In genomic region chr11:72234013-72234412, GRCm38 (mm10) we compare ENCODE assay signal across 9 mouse cellular contexts. TPM values are rescaled to one million over a fixed set of nuclear protein-coding genes. Genes with fewer than 3 reads are reported as not detected.
A peak's percentile ranks its signal among the peaks of the same experiment; 100 is the strongest.
DNase-seq lines count a peak whose midpoint lies in the region; ATAC-seq and TF ChIP-seq lines count a peak whose summit lies in the region.
"Had no signal": no experiment of that assay in that cellular context is flagged by ENCODE, and none has a peak within 500 bp of the region (broad histone marks: within the 10 kb centered on the region; RNA-seq: fewer than 3 reads in every experiment).

No protein-coding gene starts in this region.

- no peaks in the 10 kb centered on the region for H3K36me3 ChIP-seq in hindbrain, postnatal 0 days (ENCODE audit: insufficient read depth, low read length)
- H3K36me3 ChIP-seq in hindbrain, embryonic 14.5 days (replicated peaks; ENCODE audit: control insufficient read depth, insufficient read depth), result no peaks in the 10 kb centered on the region
- H3K36me3 ChIP-seq: embryonic facial prominence, embryonic 13.5 days had no signal

- H3K4me3 ChIP-seq in hindbrain, postnatal 0 days (ENCODE audit: low read length), result no peak overlapping the region
- H3K4me3 ChIP-seq in hindbrain, embryonic 14.5 days (replicated peaks; ENCODE audit: low read length), result no peak overlapping the region
- no peak overlapping the region for H3K4me3 ChIP-seq in gastrocnemius, adult 2 months
- H3K4me3 ChIP-seq: embryonic facial prominence, embryonic 13.5 days had no signal

- peak; percentile 70 for DNase-seq in hindbrain, postnatal 0 days (ENCODE audit: low spot score)
- no peak for DNase-seq in hindbrain, embryonic 14.5 days (ENCODE audit: low spot score)
- peak; percentile 66 for DNase-seq in gastrocnemius, adult 2 months
- peak; percentile 52 to 65 for DNase-seq in layer of hippocampus, postnatal 10 days (ENCODE audit: low spot score in 2 of 2)
- peak; percentile 65 for DNase-seq in telencephalon, adult 2 months (ENCODE audit: low read depth, low spot score)
- DNase-seq in spleen, postnatal 14 days (ENCODE audit: low spot score in 2 of 2), result no peak
- no peak for DNase-seq in kidney, adult 9 months
- DNase-seq: lung, embryonic 14.5 days had no signal

- WGBS in hindbrain, postnatal 0 days, result 35% methylated on average over 5 of the region's 5 CpGs
- WGBS in hindbrain, embryonic 14.5 days, result 79% methylated on average over 5 of the region's 5 CpGs

- peak; percentile 89 for ATAC-seq in hindbrain, postnatal 0 days
- ATAC-seq in hindbrain, embryonic 14.5 days (ENCODE audit: low FRiP score), result no peak

- no peak overlapping the region for H3K4me2 ChIP-seq in hindbrain, postnatal 0 days (ENCODE audit: low read depth, low read length)
- no peak overlapping the region for H3K4me2 ChIP-seq in hindbrain, embryonic 14.5 days (replicated peaks)
- H3K4me2 ChIP-seq: embryonic facial prominence, embryonic 13.5 days; lung, embryonic 14.5 days had no signal

- H3K9me3 ChIP-seq in hindbrain, postnatal 0 days (ENCODE audit: low read length), result no peaks in the 10 kb centered on the region
- no peaks in the 10 kb centered on the region for H3K9me3 ChIP-seq in hindbrain, embryonic 14.5 days (ENCODE audit: control insufficient read depth, low read length)
- H3K9me3 ChIP-seq: embryonic facial prominence, embryonic 13.5 days had no signal

- no peak overlapping the region for H3K9ac ChIP-seq in hindbrain, postnatal 0 days (replicated peaks; ENCODE audit: low read length)
- H3K9ac ChIP-seq in hindbrain, embryonic 14.5 days, result no peak overlapping the region
- H3K9ac ChIP-seq: embryonic facial prominence, embryonic 13.5 days; lung, embryonic 14.5 days had no signal

- TF ChIP-seq CTCF in hindbrain, postnatal 0 days (IDR thresholded peaks at IDR 0.05; ENCODE audit: low read depth), result no peak
- TF ChIP-seq CTCF in gastrocnemius, adult 2 months (IDR thresholded peaks at IDR 0.05), result no peak

- H3K27ac ChIP-seq in hindbrain, postnatal 0 days, result peak overlapping the region; percentile 29; the same call in 1 of the 2 replicates
- no peak overlapping the region for H3K27ac ChIP-seq in hindbrain, embryonic 14.5 days
- H3K27ac ChIP-seq in gastrocnemius, adult 2 months, result no peak overlapping the region
- H3K27ac ChIP-seq: embryonic facial prominence, embryonic 13.5 days had no signal

- no peaks in the 10 kb centered on the region for H3K4me1 ChIP-seq in hindbrain, postnatal 0 days (ENCODE audit: insufficient read depth, low read length)
- no peaks in the 10 kb centered on the region for H3K4me1 ChIP-seq in hindbrain, embryonic 14.5 days (replicated peaks; ENCODE audit: control insufficient read depth, insufficient read depth, low read length)
- H3K4me1 ChIP-seq: embryonic facial prominence, embryonic 13.5 days had no signal

- intact Hi-C loops in gastrocnemius, adult 2 months (cut with DNase I), result no loop called here

- no peaks in the 10 kb centered on the region for H3K27me3 ChIP-seq in hindbrain, postnatal 0 days (ENCODE audit: insufficient read depth, low read length)
- H3K27me3 ChIP-seq in hindbrain, embryonic 14.5 days (ENCODE audit: control insufficient read depth, insufficient read depth, low read length), result no peaks in the 10 kb centered on the region
- H3K27me3 ChIP-seq: embryonic facial prominence, embryonic 13.5 days had no signal

RNA-seq across cellular contexts. Expression of gene Med31, which starts 18.6 kb away (rescaled TPM):
- total RNA-seq in hindbrain, postnatal 0 days (2014; rRNA removed), result 11.0 and 20.3 TPM in 2 replicates
- 39.5 and 44.5 TPM in 2 replicates for polyA plus RNA-seq in hindbrain, postnatal 0 days (2015; fragmentation: Nextera tagmentation; extraction: Ambion mirVana)
- 50.8 and 52.8 TPM in 2 replicates for polyA plus RNA-seq in hindbrain, embryonic 14.5 days (2014; fragmentation: Nextera tagmentation; extraction: Ambion mirVana)
- total RNA-seq in gastrocnemius, adult 2 months (2021), result 1 to 10 TPM; 7.2 to 8.2 TPM
- 10 to 100 TPM; 14.3 to 15.8 TPM for total RNA-seq in layer of hippocampus, postnatal 10 days (2021)

RNA-seq across cellular contexts. Expression of gene Txndc17, which starts 26.7 kb away (rescaled TPM):
- 46.6 and 51.2 TPM in 2 replicates for total RNA-seq in hindbrain, postnatal 0 days (2014; rRNA removed)
- polyA plus RNA-seq in hindbrain, postnatal 0 days (2015; fragmentation: Nextera tagmentation; extraction: Ambion mirVana), result 161 and 162 TPM in 2 replicates
- 141 and 151 TPM in 2 replicates for polyA plus RNA-seq in hindbrain, embryonic 14.5 days (2014; fragmentation: Nextera tagmentation; extraction: Ambion mirVana)
- 10 to 100 TPM; 29.2 to 30.4 TPM for total RNA-seq in gastrocnemius, adult 2 months (2021)
- total RNA-seq in layer of hippocampus, postnatal 10 days (2021), result 10 to 100 TPM; 55.1 to 56.5 TPM

RNA-seq across cellular contexts. Expression of gene 4933427D14Rik, which starts 26.8 kb away (rescaled TPM):
- total RNA-seq in hindbrain, postnatal 0 days (2014; rRNA removed), result 12.0 and 14.4 TPM in 2 replicates
- 17.0 and 17.2 TPM in 2 replicates for polyA plus RNA-seq in hindbrain, postnatal 0 days (2015; fragmentation: Nextera tagmentation; extraction: Ambion mirVana)
- 14.3 and 17.1 TPM in 2 replicates for polyA plus RNA-seq in hindbrain, embryonic 14.5 days (2014; fragmentation: Nextera tagmentation; extraction: Ambion mirVana)
- total RNA-seq in gastrocnemius, adult 2 months (2021), result 1 to 10 TPM; 2.0 to 2.6 TPM
- total RNA-seq in layer of hippocampus, postnatal 10 days (2021), result 10 to 100 TPM; 23.4 to 24.3 TPM

RNA-seq across cellular contexts. Expression of gene Gm43951, which starts 27.4 kb away (rescaled TPM):
- total RNA-seq in hindbrain, postnatal 0 days (2014; rRNA removed), result 1.7 and 1.8 TPM in 2 replicates
- polyA plus RNA-seq in hindbrain, postnatal 0 days (2015; fragmentation: Nextera tagmentation; extraction: Ambion mirVana), result 1.2 and 1.4 TPM in 2 replicates
- 0.25 and 0.40 TPM in 2 replicates for polyA plus RNA-seq in hindbrain, embryonic 14.5 days (2014; fragmentation: Nextera tagmentation; extraction: Ambion mirVana)
- total RNA-seq in gastrocnemius, adult 2 months (2021), result under 1 TPM; 0.20 to 0.25 TPM
- 10 to 100 TPM; 11.2 to 14.3 TPM for total RNA-seq in layer of hippocampus, postnatal 10 days (2021)
- polyA plus RNA-seq: lung, embryonic 14.5 days had no signal

RNA-seq across cellular contexts. Expression of gene Slc13a5, which starts 33.0 kb away (rescaled TPM):
- total RNA-seq in hindbrain, postnatal 0 days (2014; rRNA removed), result 5.7 and 8.1 TPM in 2 replicates
- polyA plus RNA-seq in hindbrain, postnatal 0 days (2015; fragmentation: Nextera tagmentation; extraction: Ambion mirVana), result 6.8 and 7.5 TPM in 2 replicates
- polyA plus RNA-seq in hindbrain, embryonic 14.5 days (2014; fragmentation: Nextera tagmentation; extraction: Ambion mirVana), result 2.0 and 2.8 TPM in 2 replicates
- total RNA-seq in gastrocnemius, adult 2 months (2021), result not detected
- total RNA-seq in layer of hippocampus, postnatal 10 days (2021), result 10 to 100 TPM; 13.0 to 17.8 TPM
- polyA plus RNA-seq: lung, embryonic 14.5 days had no signal

Comparison
In these comparisons a context has a peak if more than half of its experiments do, and no peak if none do; other contexts are left out.
1. DNase-seq: peak in hindbrain, postnatal 0 days (single experiment), gastrocnemius, adult 2 months (single experiment), layer of hippocampus, postnatal 10 days (2 of 2) and telencephalon, adult 2 months (single experiment); none in hindbrain, embryonic 14.5 days (single experiment), spleen, postnatal 14 days (0 of 2) and kidney, adult 9 months (single experiment).